Mouse (Mus musculus) left cerebral cortex, postnatal 14 days (tissue): ENCODE measurements around the gene Eef2. TPM values are rescaled to one million over a fixed set of nuclear protein-coding genes. Genes with fewer than 3 reads are reported as not detected.

Source experiments
- DNase-seq, 2 experiments: peaks; one replicate each; pipeline ENCODE4 v3.0.0; 2021 to 2022; ENCODE audit warnings: low spot score in 2 of 2, mixed read lengths in 1 of 2
- intact Hi-C: fragments of 180-260 bp; cut with DNase I; formaldehyde crosslinking; loops from one replicate; pipeline ENCODE4 v1.15.1; 2025
- long read RNA-seq, 2 experiments: library from polyadenylated mRNA; stranded (forward); transcript quantifications; one replicate each; pipeline ENCODE4 v2.0.0; 2021
- total RNA-seq, 2 experiments: library from RNA; stranded (reverse); gene quantifications; 2 replicates each; pipeline ENCODE4 v1.2.3; 2021

Gene Eef2
- total RNA-seq = 100 to 1,000 TPM; 936 to 941 TPM
- long read RNA-seq, experiment 1, transcript Eef2-201 (14 exons, 3,089 nt) = major isoform, 157 of 316 reads
- long read RNA-seq, experiment 1, partial matches to known transcripts = 156 of 316 reads
- long read RNA-seq, experiment 1, other reads (novel, unspliced or antisense) = 3 of 316 reads
- long read RNA-seq, experiment 2, transcript Eef2-201 (14 exons, 3,089 nt) = major isoform, 166 of 315 reads
- long read RNA-seq, experiment 2, partial matches to known transcripts = 146 of 315 reads
- long read RNA-seq, experiment 2, other reads (novel, unspliced or antisense) = 3 of 315 reads

DNA sequence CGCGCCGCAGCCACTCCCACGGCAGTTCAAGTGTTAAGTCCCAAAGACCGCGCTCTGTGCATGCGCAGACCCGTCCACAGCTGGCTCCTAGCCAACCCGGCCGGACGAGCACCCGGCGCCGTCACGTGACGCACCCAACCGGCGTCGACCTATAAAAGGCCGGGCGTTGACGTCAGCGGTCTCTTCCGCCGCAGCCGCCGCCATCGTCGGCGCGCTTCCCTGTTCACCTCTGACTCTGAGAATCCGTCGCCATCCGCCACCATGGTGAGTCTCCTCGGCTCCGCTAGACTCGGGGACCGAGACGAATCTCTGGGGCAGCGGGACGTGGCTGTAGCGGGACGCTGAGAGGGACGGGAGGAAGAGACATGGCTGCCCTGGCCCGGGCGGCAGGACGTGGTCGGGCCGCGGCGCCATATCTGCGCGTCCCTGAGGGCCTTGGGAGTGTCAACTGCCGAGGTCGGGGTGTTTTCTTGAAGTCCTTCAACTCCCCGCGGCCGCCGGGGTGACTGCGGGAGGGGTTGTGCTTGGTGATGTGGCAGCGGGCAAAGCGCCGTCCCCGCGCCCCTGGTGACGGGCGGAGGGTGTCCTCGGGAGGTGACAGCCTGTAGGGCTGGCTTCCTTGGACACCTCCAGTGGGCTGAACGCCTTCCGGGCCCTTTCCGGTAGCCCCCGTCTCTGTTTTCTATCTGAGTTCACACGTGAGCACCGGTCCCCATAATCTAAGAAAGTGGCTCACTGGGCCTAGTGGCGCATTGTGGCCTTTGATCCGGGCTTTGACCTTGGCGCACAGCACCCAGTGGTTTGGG lies at the start of gene Eef2:
Eef2 (plus strand) TSS at position 166 of the 806 bp plus-strand sequence.
- intact Hi-C loops = no loop called here
- peak; percentile 99 to 100 for DNase-seq

DNA sequence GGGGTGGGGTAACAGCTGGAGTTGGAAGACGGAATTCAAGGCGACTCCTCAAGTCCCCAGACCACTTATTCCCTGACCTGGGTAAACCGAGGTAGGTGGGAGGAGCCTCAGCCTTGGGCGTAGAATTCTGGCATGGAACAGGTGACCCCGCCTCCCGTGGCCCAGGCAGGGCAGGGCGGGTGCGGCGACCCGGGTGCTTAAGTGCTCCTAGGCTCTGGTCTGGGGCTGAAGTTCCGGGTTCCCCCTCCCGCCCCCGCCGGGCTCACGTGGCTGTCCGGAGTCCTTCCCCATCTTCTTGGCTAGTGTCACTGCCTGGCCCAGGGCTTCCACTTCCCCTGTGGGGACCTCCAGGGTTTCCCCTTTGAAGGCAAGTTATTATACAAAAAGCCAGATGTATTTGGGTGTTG lies 42.2 kb upstream of the Eef2 start:
- intact Hi-C loops = no loop called here
- DNase-seq = peak in 1 of 2 experiments; percentile 51

- intact Hi-C loops = no loop called here
- DNase-seq = no peak
These were observed 41.3 kb upstream of the Eef2 start, which contains the start of gene Zbtb7a for GRCm38 (mm10) chr10:81134966-81135681. TSS of gene Zbtb7a (plus strand) at chr10:81135220.

DNA sequence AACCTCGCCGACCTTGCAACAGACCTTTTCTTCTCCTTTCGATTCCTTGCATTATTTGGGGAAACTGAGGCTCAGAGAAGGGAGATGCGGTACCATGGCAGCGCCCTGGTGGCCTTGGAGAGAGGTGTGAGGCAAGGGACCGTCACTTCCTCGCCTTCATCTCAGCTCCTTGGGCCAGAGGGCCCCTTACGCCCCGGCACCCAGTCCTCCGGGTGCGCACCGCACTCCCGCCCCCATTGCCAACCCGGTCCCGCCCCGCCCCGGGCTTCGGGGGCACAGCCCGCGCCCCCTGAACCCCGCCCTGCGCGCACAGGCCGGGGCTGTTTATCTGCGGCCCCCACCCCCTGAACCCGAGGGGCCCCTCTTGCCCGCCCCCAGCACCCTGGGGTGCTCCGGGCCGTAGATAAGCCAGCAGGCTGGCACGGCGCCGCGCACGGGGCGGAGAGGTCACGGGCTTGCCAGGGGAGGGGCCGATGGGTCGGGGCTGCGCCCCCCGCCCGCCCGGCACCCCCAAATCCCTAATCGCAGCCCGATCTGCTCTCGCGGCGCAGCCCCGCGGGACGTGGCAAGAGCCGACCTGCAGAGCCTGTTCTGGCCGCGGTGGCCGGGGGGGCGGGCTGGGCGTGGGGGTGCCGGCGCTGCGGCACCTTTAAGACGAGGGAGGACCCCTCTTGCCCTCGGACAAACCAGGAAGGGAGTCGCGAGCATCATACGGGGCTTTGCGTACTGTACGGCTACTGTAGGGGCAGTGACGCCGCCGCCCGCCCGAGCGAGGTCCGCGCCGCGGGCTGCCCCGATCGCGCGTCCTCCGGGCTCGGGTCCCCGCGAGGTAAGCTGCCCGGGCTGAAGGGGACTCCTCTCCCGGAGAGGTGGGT lies 40.4 kb upstream of the Eef2 start:
- intact Hi-C loops = no loop called here
- DNase-seq = peak; percentile 66

DNA sequence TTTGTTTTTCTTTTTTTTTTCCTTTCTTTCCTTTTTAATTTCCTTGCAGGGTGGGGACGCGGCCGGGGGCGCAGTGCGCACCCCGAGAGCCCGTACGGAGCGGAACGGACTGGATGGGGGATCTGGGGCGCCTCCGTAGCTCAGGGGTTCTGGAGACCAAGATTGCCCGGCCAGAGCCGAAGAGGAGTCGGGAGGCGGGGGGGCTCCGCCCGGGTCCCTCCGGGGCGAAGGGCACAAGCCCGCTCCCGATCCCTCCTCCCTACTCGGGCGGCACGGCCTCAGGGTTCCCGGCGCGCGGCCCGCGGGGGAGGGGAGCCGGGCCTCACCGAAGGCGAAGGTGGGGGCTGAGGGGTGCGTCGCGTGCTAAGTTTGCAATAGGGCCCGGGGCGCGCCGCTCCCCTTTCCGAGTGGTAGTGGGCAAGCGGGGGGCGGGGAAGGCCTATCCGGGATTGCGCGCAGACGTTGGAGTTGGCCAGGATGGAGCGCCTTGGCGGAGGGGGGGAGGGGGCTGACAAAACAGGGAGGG lies 39.7 kb upstream of the Eef2 start:
- intact Hi-C loops = no loop called here
- no peak for DNase-seq

DNA sequence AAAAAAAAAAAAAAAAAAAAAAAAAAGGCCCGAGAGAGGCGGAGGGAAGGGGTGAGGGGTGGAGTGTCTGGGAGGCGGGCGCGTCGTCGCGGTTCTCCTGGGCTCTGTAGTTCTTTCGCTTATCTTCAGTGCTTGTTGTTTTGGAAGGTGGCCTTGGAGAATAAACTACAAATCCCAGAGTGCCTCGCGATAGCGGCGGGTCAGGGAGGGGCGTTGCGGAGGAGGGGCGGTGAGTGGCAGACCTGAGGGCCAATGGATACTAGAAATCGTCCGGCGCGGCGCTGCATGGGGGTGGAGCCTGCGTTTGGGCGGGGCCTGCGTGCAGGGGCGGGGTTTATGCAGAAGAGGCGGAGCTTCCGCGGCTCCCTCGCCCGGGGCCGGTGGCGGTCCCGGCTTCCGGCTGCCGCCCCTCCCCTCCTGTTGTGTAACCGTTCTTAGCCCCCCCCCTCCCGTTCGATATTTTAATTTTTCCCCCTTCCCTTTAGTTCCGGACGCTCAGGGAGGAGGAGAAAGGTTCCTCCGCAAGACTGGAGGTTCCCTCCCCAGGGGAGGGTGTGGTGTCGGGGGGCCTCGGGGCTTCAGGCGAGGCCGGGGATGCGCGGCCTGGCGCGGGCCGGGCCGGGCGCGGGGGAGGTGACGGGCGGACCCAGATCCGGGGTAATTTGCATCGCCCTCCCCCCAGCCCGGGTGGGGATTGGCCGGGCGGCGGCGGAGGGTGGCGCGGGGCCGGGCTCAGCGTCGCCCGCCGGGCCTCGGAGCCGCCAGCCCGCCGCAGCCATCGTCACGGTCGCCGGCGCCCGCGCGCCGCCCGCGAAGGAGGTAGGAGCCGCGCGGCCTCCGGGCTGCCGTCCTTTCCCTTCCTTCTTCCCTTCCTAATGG lies 38.9 kb upstream of the Eef2 start:
- peak; percentile 99 to 100 for DNase-seq
- intact Hi-C loops = no loop called here

GRCm38 (mm10) chr10:81138131-81138782 lies 38.2 kb upstream of the Eef2 start:
- intact Hi-C loops = no loop called here
- peak in 1 of 2 experiments; percentile 59 for DNase-seq

DNA sequence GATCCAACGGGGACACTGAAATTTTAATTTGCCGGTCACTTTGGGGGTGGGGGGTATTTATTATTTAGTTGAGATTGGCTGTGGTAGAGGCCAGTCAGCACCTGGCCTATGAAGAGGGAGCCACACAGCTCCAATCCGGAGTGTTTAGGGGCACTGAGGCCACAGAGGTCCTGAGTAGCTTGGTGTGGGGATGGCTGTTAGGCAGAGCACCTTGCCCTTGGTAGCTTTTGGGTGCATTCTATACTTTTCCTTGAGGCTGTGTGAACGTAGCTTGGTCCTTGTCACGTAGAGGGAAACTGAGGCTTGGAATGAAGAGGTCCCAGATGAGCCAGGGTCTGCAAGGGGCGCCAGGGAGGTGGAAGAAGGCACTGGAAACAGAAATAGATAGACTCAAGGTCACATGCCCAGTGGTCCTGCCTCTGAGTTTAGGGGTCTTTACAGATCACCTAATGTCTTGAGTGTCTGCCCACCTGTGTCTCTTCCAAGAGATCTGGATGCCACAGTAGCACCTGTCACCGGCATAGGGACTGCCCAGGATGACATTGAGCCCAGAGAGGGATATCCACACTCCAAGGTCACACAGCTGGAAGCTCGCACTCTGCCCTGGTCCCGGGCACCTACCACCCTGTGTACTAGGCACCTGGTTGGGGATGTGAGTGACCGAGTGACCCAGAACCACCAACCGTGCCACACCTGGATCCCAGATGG lies 37.5 kb upstream of the Eef2 start:
- intact Hi-C loops = no loop called here
- DNase-seq = no peak

- DNase-seq = no peak
- intact Hi-C loops = no loop called here
These were observed 36.9 kb upstream of the Eef2 start for GRCm38 (mm10) chr10:81139529-81139846.

DNA sequence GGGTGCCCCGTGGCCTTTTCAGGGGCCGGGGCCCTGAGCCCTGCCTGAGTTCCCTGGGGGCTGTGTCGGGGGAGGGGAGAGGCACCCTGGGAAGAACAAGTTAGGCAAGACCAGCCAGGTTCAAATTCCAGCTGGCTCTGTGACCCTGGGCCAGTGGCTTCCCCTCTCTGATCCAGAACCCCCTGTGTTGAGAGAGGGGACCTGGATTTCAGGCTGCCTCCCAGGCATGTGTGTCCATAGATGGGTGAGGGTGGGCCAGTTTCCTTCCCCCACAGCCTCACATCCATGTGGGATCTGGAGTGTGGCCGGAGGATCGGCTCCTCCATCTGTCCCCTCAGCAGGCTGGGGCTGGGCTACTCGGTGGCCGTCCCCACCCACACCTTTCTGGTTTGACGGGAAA lies 36.4 kb upstream of the Eef2 start:
- intact Hi-C loops = no loop called here
- no peak for DNase-seq

- DNase-seq = no peak
- intact Hi-C loops = no loop called here
These were observed 35.5 kb upstream of the Eef2 start for GRCm38 (mm10) chr10:81140717-81141454.

DNA sequence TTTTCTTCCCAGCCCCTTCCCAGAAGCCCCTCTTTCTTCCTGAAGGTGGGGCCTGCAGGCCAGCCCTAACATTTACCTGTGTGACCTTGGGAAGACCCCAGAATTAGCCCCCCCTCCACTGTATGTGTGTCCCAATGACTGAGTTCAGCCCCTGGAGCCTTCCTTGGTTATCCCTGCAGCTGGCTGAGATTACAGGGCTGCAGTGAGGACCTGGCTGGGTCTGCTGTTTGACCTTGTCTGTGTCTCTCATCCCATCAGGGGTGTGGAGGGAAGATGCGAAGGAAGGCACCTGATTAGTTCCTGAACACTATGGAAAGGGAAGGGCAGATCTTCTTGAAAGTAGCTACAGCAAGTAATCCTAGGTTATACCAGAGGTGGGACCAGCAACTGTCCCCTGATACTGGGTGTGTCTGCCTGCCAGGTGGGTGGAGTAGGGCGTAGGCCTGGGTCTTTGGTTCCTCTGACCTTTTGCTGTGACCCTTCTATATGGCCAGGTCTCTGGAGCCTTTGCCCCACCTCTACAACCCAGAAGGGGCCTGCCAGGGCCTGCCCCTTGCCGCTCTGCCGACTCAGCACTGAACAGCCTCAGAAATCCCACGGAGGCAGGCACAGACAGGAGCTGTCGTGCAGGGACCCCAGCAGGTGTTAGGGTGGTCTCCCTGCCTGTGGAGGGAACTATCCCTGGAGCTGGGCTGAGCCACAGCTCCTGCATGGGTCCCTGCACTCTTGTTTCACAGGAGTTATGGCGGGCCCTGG lies 34.8 kb upstream of the Eef2 start:
- DNase-seq = no peak
- intact Hi-C loops = no loop called here

GRCm38 (mm10) chr10:81142551-81142981 lies 33.9 kb upstream of the Eef2 start:
- no peak for DNase-seq
- intact Hi-C loops = no loop called here

DNA sequence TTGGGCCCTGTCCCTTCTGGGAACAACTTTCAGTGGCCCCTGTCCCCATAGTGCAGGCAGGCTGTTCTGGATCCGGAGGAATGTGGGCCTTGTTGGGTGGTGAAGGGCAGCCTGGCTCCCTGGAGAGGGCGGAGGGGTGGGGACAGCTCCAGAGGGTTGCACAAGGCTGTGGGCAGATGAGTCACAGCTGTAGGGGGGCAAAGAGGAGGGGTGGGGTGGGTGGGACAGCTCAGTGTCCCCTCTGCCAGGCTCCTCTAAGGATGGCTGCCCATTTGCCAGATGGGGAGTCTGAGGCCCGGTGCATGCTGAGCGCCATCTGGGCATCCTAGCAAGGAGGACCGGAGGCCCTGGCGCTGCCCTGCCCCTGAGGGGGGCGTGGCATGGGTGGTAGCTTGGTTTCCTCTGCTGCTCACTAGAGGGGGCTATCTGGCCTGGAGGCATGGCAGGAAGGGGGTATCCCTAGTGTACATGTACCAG lies 33.2 kb upstream of the Eef2 start:
- no peak for DNase-seq
- intact Hi-C loops = no loop called here

DNA sequence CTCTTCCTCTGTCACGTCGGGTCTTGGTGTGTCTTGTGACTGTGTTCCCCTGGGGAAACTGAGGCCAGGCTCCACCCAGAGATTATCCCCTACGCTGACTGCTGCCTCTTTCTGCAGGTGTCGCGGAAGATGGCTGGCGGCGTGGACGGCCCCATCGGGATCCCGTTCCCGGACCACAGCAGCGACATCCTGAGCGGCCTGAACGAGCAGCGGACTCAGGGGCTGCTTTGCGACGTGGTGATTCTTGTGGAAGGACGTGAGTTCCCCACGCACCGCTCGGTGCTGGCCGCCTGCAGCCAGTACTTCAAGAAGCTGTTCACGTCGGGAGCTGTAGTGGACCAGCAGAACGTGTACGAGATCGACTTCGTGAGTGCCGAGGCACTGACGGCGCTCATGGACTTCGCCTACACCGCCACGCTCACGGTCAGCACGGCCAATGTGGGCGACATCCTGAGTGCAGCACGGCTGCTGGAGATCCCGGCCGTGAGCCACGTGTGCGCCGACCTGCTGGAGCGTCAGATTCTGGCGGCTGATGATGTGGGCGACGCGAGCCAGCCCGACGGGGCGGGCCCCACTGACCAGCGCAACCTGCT lies 32.5 kb upstream of the Eef2 start:
- intact Hi-C loops = no loop called here

More for the DNA sequence above, 32.5 kb upstream of the Eef2 start:
- DNase-seq = no peak
